Mouse (Mus musculus): ENCODE measurements at regions not wholly inside any gene's neighbourhood (a gene's known extent, or its start where the extent isn't known, plus 50 kb on each side); places are given as distances from the start of the nearest gene placed in this dataset.

- Histone ChIP-seq H3K27me3 (ENCODE audit: control insufficient read depth in 1 of 2, insufficient read depth in 2 of 2, low read length in 2 of 2) (no peaks in the 10 kb centered on the region), H3K4me1 (ENCODE audit: control insufficient read depth in 1 of 2, insufficient read depth in 2 of 2, low read length in 2 of 2) (no peaks in the 10 kb centered on the region), H3K27ac (ENCODE audit: control insufficient read depth, low read depth, low read length) (no peak overlapping the region), H3K36me3 (ENCODE audit: control insufficient read depth in 1 of 2, insufficient read depth in 2 of 2, low read length in 2 of 2) (no peaks in the 10 kb centered on the region), H3K4me3 (ENCODE audit: control insufficient read depth in 1 of 2, insufficient read depth in 1 of 2, low read depth in 2 of 2, low read length in 2 of 2) (no peak overlapping the region), H3K9ac (ENCODE audit: control insufficient read depth, low read depth, low read length, poor library complexity, severe bottlenecking) (no peak overlapping the region), H3K9me3 (replicated peaks; ENCODE audit: insufficient read depth, low read length) (no peaks in the 10 kb centered on the region), H3K79me2 (ENCODE audit: control insufficient read depth, insufficient read depth, low read length, poor library complexity) (no peaks in the 10 kb centered on the region)
- no peak for DNase-seq (ENCODE audit: low read depth, low spot score)
- TF ChIP-seq RCOR1 (IDR thresholded peaks at IDR 0.05; ENCODE audit: low read depth, low read length) (no peak), ELF1 (IDR thresholded peaks at IDR 0.05; ENCODE audit: low read depth, low read length) (no peak), TAL1 (IDR thresholded peaks at IDR 0.05; ENCODE audit: low read length) (no peak), HCFC1 (IDR thresholded peaks at IDR 0.05; ENCODE audit: low read depth, low read length) (no peak)
Observed at GRCm38 (mm10) chr13:99816666-99817065, 84.2 kb downstream of the Cartpt start.

- no peaks in the 10 kb centered on the region for H3K36me3 ChIP-seq (ENCODE audit: control insufficient read depth in 1 of 2, insufficient read depth in 2 of 2, low read length in 2 of 2)
- H3K79me2 ChIP-seq (ENCODE audit: control insufficient read depth, insufficient read depth, low read length, poor library complexity): no peaks in the 10 kb centered on the region
- no peak overlapping the region for H3K4me3 ChIP-seq (ENCODE audit: control insufficient read depth in 1 of 2, insufficient read depth in 1 of 2, low read depth in 2 of 2, low read length in 2 of 2)
- H3K27ac ChIP-seq (ENCODE audit: control insufficient read depth, low read depth, low read length): no peak overlapping the region
- TF ChIP-seq POLR2A (IDR thresholded peaks at IDR 0.05; ENCODE audit: control insufficient read depth in 1 of 2, insufficient read depth in 1 of 2, low read depth in 1 of 2, low read length in 2 of 2, poor library complexity in 1 of 2): no peak
- no peak for TF ChIP-seq JUND (IDR thresholded peaks at IDR 0.05; ENCODE audit: low read depth, low read length)
- TF ChIP-seq NRF1 (IDR thresholded peaks at IDR 0.05; ENCODE audit: insufficient read depth, low read depth, low read length, poor library complexity, severe bottlenecking): no peak
- no peak for TF ChIP-seq SIN3A (IDR thresholded peaks at IDR 0.05; ENCODE audit: low read length)
- no peak for TF ChIP-seq MXI1 (IDR thresholded peaks at IDR 0.05; ENCODE audit: low read depth, low read length)
- TF ChIP-seq MYC (IDR thresholded peaks at IDR 0.05; ENCODE audit: low read depth, low read length): no peak
- no peak for TF ChIP-seq ELF1 (IDR thresholded peaks at IDR 0.05; ENCODE audit: low read depth, low read length)
- TF ChIP-seq MYB (IDR thresholded peaks at IDR 0.05; ENCODE audit: low read depth, low read length): no peak
- TF ChIP-seq BHLHE40 (IDR thresholded peaks at IDR 0.05; ENCODE audit: borderline replicate concordance, low read depth, low read length): no peak
- TF ChIP-seq KAT2A (conservative IDR thresholded peaks at IDR 0.05; ENCODE audit: low read depth, low read length): no peak
- no peak for TF ChIP-seq ZC3H11A (IDR thresholded peaks at IDR 0.05; ENCODE audit: low read depth, low read length)
- no peak for TF ChIP-seq TAL1 (IDR thresholded peaks at IDR 0.05; ENCODE audit: low read length)
- no peak for TF ChIP-seq RAD21 (IDR thresholded peaks at IDR 0.05; ENCODE audit: low read depth, low read length)
- TF ChIP-seq ETS1 (IDR thresholded peaks at IDR 0.05; ENCODE audit: low read depth, low read length): no peak
- no peak for TF ChIP-seq TCF12 (IDR thresholded peaks at IDR 0.05; ENCODE audit: low read depth, low read length)
- no peak for DNase-seq (ENCODE audit: low read depth, low spot score)
- H3K9me3 ChIP-seq (replicated peaks; ENCODE audit: insufficient read depth, low read length): no peaks in the 10 kb centered on the region
- no peak overlapping the region for H3K9ac ChIP-seq (ENCODE audit: control insufficient read depth, low read depth, low read length, poor library complexity, severe bottlenecking)
- H3K4me1 ChIP-seq (ENCODE audit: control insufficient read depth in 1 of 2, insufficient read depth in 2 of 2, low read length in 2 of 2): no peaks in the 10 kb centered on the region
- H3K27me3 ChIP-seq (ENCODE audit: control insufficient read depth in 1 of 2, insufficient read depth in 2 of 2, low read length in 2 of 2): no peaks in the 10 kb centered on the region
Observed at GRCm38 (mm10) chr13:99815786-99816185, 85.1 kb downstream of the Cartpt start.
